Comparison of ENCODE assay signal across 13 mouse cellular contexts in genomic region chr5:92857177-92857576, GRCm38 (mm10).
DNase-seq lines count a peak whose midpoint lies in the region; TF ChIP-seq lines count a peak whose summit lies in the region.
"Had no signal": no experiment of that assay in that cellular context is flagged by ENCODE, and none has a peak within 500 bp of the region (broad histone marks: within the 10 kb centered on the region; RNA-seq: fewer than 3 reads in every experiment).

No protein-coding gene starts in this region.

- no peak overlapping the region for H3K4me3 ChIP-seq in cerebellum, adult 2 months (replicated peaks; ENCODE audit: insufficient read depth, low read depth, low read length)
- H3K4me3 ChIP-seq: erythroblast, embryonic 14.5 days; intestine, embryonic 15.5 days; midbrain, embryonic 13.5 days had no signal

- no peak for TF ChIP-seq POLR2A in cerebellum, adult 2 months (IDR thresholded peaks at IDR 0.05; ENCODE audit: borderline replicate concordance, insufficient read depth, low read length)

- peak; percentile 40 to 46 for DNase-seq in cerebellum, adult 2 months
- DNase-seq in cerebellum, adult 11 months = no peak
- peak; percentile 25 to 50 for DNase-seq in heart, postnatal 10 days
- no peak for DNase-seq in heart, adult 9 months (ENCODE audit: low spot score in 2 of 2)
- DNase-seq in right cerebral cortex, postnatal 10 days (ENCODE audit: low spot score in 2 of 2) = peak; percentile 47 to 53
- no peak for DNase-seq in right cerebral cortex, adult 2 months (ENCODE audit: low spot score in 2 of 2)
- no peak for DNase-seq in adrenal gland, adult 8-10 months
- no peak for DNase-seq in adrenal gland, postnatal 36 days
- DNase-seq: B cell, adult 2 months; lung, embryonic 14.5 days had no signal

- WGBS in cerebellum, adult 2 months = 26% methylated on average over 7 of the region's 7 CpGs

- H3K27me3 ChIP-seq in cerebellum, adult 2 months (ENCODE audit: control insufficient read depth, insufficient read depth, low read length) = no peaks in the 10 kb centered on the region
- H3K27me3 ChIP-seq: intestine, embryonic 15.5 days; midbrain, embryonic 13.5 days had no signal

- intact Hi-C loops in heart, postnatal 10 days (cut with DNase I) = no loop called here

- TF ChIP-seq CTCF in cerebellum, adult 2 months (IDR thresholded peaks at IDR 0.05; ENCODE audit: borderline replicate concordance, insufficient read depth, low read depth, low read length) = no peak

- H3K27ac ChIP-seq in cerebellum, adult 2 months (ENCODE audit: insufficient read depth, low read length) = no peak overlapping the region
- H3K27ac ChIP-seq: intestine, embryonic 15.5 days; midbrain, embryonic 13.5 days had no signal

- H3K4me1 ChIP-seq in cerebellum, adult 2 months (ENCODE audit: control insufficient read depth, insufficient read depth, low read length) = peaks cover 9% of the 10 kb centered on the region

Comparison
In these comparisons a context has a peak if more than half of its experiments do, and no peak if none do; other contexts are left out.
1. DNase-seq: peak in cerebellum, adult 2 months (2 of 2), heart, postnatal 10 days (2 of 2) and right cerebral cortex, postnatal 10 days (2 of 2); none in cerebellum, adult 11 months (single experiment), heart, adult 9 months (0 of 2), right cerebral cortex, adult 2 months (0 of 2), adrenal gland, adult 8-10 months (single experiment) and adrenal gland, postnatal 36 days (0 of 2).